Mouse (Mus musculus): ENCODE results near the gene Hip1r. TPM values are rescaled to one million over a fixed set of nuclear protein-coding genes. Genes with fewer than 3 reads are reported as not detected.
A peak's percentile ranks its signal among the peaks of the same experiment; 100 is the strongest.
"Not testable (repeated sequence)": the region's sequence is repeated elsewhere in the genome, so short reads cannot be mapped to it uniquely, and the experiment has no call there.

The Hip1r gene
- polyA plus RNA-seq, 1 experiment from 2014 or later = 34.2 TPM

DNA sequence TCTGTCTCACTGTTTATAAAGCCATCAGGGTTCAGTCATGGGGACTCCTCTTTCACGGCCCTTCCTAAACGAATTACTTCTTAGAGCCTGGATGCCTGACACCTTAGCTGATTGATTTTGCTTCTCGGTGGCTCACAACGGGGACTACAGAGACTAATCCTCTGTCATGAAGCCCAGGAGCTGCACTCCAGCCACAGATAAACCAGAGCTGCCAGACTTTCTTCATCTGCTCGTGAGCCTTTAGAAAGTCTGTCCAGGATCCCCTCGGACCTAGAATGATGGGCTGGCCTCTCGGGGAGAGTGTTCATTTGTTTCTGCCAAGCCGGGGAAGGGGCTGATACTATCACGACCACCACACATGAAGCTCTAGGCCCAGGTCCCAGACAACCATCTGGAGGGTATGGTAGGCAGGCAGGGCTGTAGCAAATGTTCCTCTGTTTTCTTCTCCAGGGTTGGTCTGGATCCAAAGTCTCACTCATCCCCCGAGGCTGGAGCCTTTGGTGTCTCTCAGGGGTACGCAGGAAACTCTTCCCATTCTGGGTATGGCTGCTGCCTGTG lies 72.1 kb downstream of the Hip1r start:
- peak; percentile 25 for ATAC-seq (ENCODE audit: low FRiP score, low read depth)
- Histone ChIP-seq H3K27ac (replicated peaks) (peak overlapping the region; percentile 80), H3K27me3 (no peaks in the 10 kb centered on the region), H3K4me3 (no peak overlapping the region), H3K9me3 (no peaks in the 10 kb centered on the region), H3K4me2 (no peak overlapping the region), H3K36me3 (no peaks in the 10 kb centered on the region), H3K9ac (no peak overlapping the region), H3K4me1 (replicated peaks) (peaks cover 39% of the 10 kb centered on the region)
- 15% methylated on average over 11 of the region's 11 CpGs for WGBS

GRCm38 (mm10) chr5:124046741-124047401 lies 73.4 kb downstream of the Hip1r start:
- Histone ChIP-seq H3K4me1 (replicated peaks) (peaks cover 41% of the 10 kb centered on the region), H3K27ac (replicated peaks) (no peak overlapping the region), H3K9ac (no peak overlapping the region), H3K4me2 (no peak overlapping the region), H3K36me3 (no peaks in the 10 kb centered on the region), H3K9me3 (no peaks in the 10 kb centered on the region), H3K27me3 (no peaks in the 10 kb centered on the region), H3K4me3 (no peak overlapping the region)
- no peak for ATAC-seq (ENCODE audit: low FRiP score, low read depth)
- WGBS = 67% methylated on average over 7 of the region's 7 CpGs

GRCm38 (mm10) chr5:124049249-124050045 lies 76.0 kb downstream of the Hip1r start:
- no peaks in the 10 kb centered on the region for H3K36me3 ChIP-seq
- no peaks in the 10 kb centered on the region for H3K27me3 ChIP-seq
- H3K27ac ChIP-seq (replicated peaks) = peak overlapping the region; percentile 56
- 58% methylated on average over 15 of the region's 15 CpGs for WGBS
- ATAC-seq (ENCODE audit: low FRiP score, low read depth) = no peak
- no peaks in the 10 kb centered on the region for H3K9me3 ChIP-seq
- no peak overlapping the region for H3K4me2 ChIP-seq
- H3K4me3 ChIP-seq = no peak overlapping the region
- H3K4me1 ChIP-seq (replicated peaks) = peaks cover 31% of the 10 kb centered on the region
- H3K9ac ChIP-seq = no peak overlapping the region

- no peak for ATAC-seq (ENCODE audit: low FRiP score, low read depth)
- Histone ChIP-seq H3K4me3 (no peak overlapping the region), H3K27ac (replicated peaks) (peak overlapping the region; percentile 56), H3K27me3 (no peaks in the 10 kb centered on the region), H3K4me2 (no peak overlapping the region), H3K36me3 (no peaks in the 10 kb centered on the region), H3K9ac (no peak overlapping the region), H3K4me1 (replicated peaks) (peaks cover 25% of the 10 kb centered on the region), H3K9me3 (no peaks in the 10 kb centered on the region)
- 54% methylated on average over 14 of the region's 14 CpGs for WGBS
Observed at GRCm38 (mm10) chr5:124050095-124051050, 76.9 kb downstream of the Hip1r start.

DNA sequence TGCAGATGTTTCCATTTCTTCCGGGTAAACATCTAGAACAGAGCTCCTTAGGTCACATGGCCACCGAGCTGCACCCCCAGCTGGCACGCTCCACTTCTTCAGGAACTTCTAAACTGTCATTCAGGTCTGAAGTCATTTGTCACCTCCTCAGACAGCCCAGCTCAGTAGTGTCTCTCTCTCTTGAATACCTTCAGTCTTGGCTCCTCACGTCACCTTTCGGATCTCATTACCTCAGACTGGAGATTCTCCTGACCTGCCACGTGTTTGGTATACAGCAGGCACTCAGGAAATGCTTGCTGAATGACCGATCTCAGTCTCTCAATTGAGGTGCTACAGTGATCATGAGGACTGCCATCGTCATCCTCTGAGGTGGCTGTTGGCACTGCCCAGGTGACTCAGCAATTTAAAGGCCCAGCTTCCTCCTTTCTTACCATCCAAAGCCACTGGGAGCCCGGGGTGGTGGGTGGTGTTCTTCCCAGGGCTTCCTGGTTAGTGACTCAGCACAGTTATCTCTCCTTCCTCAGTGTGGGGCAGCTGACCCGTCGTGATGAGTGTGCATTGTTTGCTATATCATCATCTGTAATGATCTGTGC lies 78.6 kb downstream of the Hip1r start:
- no peaks in the 10 kb centered on the region for H3K9me3 ChIP-seq
- no peaks in the 10 kb centered on the region for H3K36me3 ChIP-seq
- no peak overlapping the region for H3K9ac ChIP-seq
- no peak overlapping the region for H3K27ac ChIP-seq (replicated peaks)
- ATAC-seq (ENCODE audit: low FRiP score, low read depth) = no peak
- H3K27me3 ChIP-seq = no peaks in the 10 kb centered on the region
- H3K4me1 ChIP-seq (replicated peaks) = peaks cover 15% of the 10 kb centered on the region
- H3K4me2 ChIP-seq = no peak overlapping the region
- H3K4me3 ChIP-seq = no peak overlapping the region
- 83% methylated on average over 11 of the region's 11 CpGs for WGBS

- H3K9me3 ChIP-seq; H3K27ac ChIP-seq (replicated peaks); H3K4me2 ChIP-seq; H3K9ac ChIP-seq; H3K36me3 ChIP-seq; H3K4me3 ChIP-seq; H3K27me3 ChIP-seq; ATAC-seq (ENCODE audit: low FRiP score, low read depth): not testable (repeated sequence)
- WGBS = 97% methylated on average over 7 of the region's 7 CpGs
- peaks cover 13% of the 10 kb centered on the region for H3K4me1 ChIP-seq (replicated peaks)
Observed at GRCm38 (mm10) chr5:124052641-124053040, 79.2 kb downstream of the Hip1r start.

Small RNA genes within 50 kb of the gene (microRNA-seq; reads per million reads assigned to microRNA genes)
- not detected for gene Mir7032

Other genes with a start within 250 kb of the Hip1r start
- 122 and 129 TPM in 2 replicates for gene Rsrc2, start 224.2 kb upstream of the Hip1r start, polyA plus RNA-seq (2015; fragmentation: Nextera tagmentation; extraction: Ambion mirVana)
- gene Kntc1, start 223.9 kb upstream of the Hip1r start, polyA plus RNA-seq (2015; fragmentation: Nextera tagmentation; extraction: Ambion mirVana) = 6.7 and 7.2 TPM in 2 replicates
- gene Hcar2, start 108.1 kb upstream of the Hip1r start, polyA plus RNA-seq (2015; fragmentation: Nextera tagmentation; extraction: Ambion mirVana) = not detected in 2 replicates
- 0.88 and 0.99 TPM in 2 replicates for gene Hcar1, start 93.6 kb upstream of the Hip1r start, polyA plus RNA-seq (2015; fragmentation: Nextera tagmentation; extraction: Ambion mirVana)
- gene Denr, start 66.5 kb upstream of the Hip1r start, polyA plus RNA-seq (2015; fragmentation: Nextera tagmentation; extraction: Ambion mirVana) = 118 and 125 TPM in 2 replicates
- gene Gm43518, start 46.2 kb upstream of the Hip1r start, polyA plus RNA-seq (2015; fragmentation: Nextera tagmentation; extraction: Ambion mirVana) = 3.8 and 4.2 TPM in 2 replicates
- gene Ccdc62, start 42.9 kb upstream of the Hip1r start, polyA plus RNA-seq (2015; fragmentation: Nextera tagmentation; extraction: Ambion mirVana) = 3.7 and 4.6 TPM in 2 replicates
- 75.5 and 82.4 TPM in 2 replicates for gene Vps37b, start 58.6 kb downstream of the Hip1r start, polyA plus RNA-seq (2015; fragmentation: Nextera tagmentation; extraction: Ambion mirVana)
- gene Abcb9, start 122.2 kb downstream of the Hip1r start, polyA plus RNA-seq (2015; fragmentation: Nextera tagmentation; extraction: Ambion mirVana) = 21.5 and 23.5 TPM in 2 replicates
- 36.9 and 37.5 TPM in 2 replicates for gene Ogfod2, start 138.7 kb downstream of the Hip1r start, polyA plus RNA-seq (2015; fragmentation: Nextera tagmentation; extraction: Ambion mirVana)
- gene Arl6ip4, start 142.5 kb downstream of the Hip1r start, polyA plus RNA-seq (2015; fragmentation: Nextera tagmentation; extraction: Ambion mirVana) = 78.4 and 81.6 TPM in 2 replicates

Measured in hindbrain, embryonic 15.5 days (tissue).